Comparison of ENCODE assay signal across 8 mouse cellular contexts in the genomic region with DNA sequence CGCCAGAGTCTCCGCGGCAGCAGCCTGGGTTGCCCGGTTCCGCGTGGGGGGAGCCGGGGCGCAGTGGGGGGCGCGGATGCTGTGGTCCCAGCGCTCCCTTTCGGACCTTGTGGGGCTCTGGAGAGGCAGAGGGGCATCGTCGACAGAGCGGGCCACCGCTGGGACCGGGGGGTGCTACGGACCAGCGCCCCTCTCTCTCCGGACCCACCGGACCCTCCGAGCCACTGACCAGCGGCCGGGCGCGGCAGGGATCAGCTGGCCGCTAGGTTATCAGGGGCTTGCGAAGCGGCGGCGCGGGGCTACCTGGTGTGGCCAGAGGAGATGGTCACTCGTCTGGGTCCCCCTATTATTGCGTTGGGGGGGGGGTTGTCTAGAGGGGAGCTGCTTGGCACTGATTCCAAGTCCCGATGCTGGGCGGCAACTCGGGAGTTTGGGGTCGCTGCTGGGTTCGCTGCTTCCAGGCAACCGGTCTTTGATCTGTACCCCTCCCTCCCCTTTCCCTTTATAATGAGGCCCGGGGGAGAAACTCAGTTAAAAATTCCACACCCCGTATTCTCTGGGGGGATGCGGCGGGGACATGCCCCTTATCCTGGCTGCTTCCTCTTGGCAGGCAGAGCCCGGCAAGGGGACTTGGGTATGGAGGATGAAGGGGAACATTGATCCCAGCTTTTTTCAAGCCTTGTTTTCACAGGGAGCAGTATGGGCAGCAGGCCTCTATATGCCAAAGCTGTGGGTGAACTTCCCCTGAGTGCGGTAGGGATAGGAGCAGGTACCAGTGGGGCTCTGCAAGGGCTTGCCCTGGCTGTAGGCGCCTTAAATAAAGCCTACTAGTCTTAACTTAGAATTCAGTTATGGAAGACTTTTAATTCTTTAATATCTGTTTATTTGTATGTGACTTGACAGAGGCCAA. TPM values are rescaled to one million over a fixed set of nuclear protein-coding genes. Genes with fewer than 3 reads are reported as not detected.
A peak's percentile ranks its signal among the peaks of the same experiment; 100 is the strongest.
DNase-seq lines count a peak whose midpoint lies in the region; ATAC-seq and TF ChIP-seq lines count a peak whose summit lies in the region.

No protein-coding gene starts in this region.

- no peak for TF ChIP-seq POLR2A in small intestine, adult 2 months (IDR thresholded peaks at IDR 0.05; ENCODE audit: low read depth, low read length)

- no peaks in the 10 kb centered on the region for H3K36me3 ChIP-seq in kidney, embryonic 16.5 days (ENCODE audit: insufficient read depth, low read length)
- H3K36me3 ChIP-seq in limb, embryonic 13.5 days, result no peaks in the 10 kb centered on the region
- H3K36me3 ChIP-seq in small intestine, adult 2 months (ENCODE audit: control insufficient read depth, insufficient read depth, low read length), result no peaks in the 10 kb centered on the region

- peak; percentile 8 for ATAC-seq in kidney, embryonic 16.5 days (ENCODE audit: low FRiP score, low TSS enrichment)
- no peak; the same call in 1 of the 2 replicates for ATAC-seq in limb, embryonic 13.5 days (ENCODE audit: low FRiP score, low read depth)

- no peak for TF ChIP-seq CTCF in small intestine, adult 2 months (IDR thresholded peaks at IDR 0.05; ENCODE audit: extremely low read depth, insufficient read length, insufficient replicate concordance, low read depth, low read length)

- peak overlapping the region; percentile 93 for H3K4me2 ChIP-seq in kidney, embryonic 16.5 days (replicated peaks; ENCODE audit: low read depth, low read length)
- peak overlapping the region; percentile 97 for H3K4me2 ChIP-seq in limb, embryonic 13.5 days (replicated peaks)

- H3K9me3 ChIP-seq in kidney, embryonic 16.5 days (ENCODE audit: low read length), result no peaks in the 10 kb centered on the region; the same call in 1 of the 2 replicates
- H3K9me3 ChIP-seq in limb, embryonic 13.5 days, result peaks cover 1% of the 10 kb centered on the region; the same call in 1 of the 2 replicates

- peak overlapping the region; percentile 58 for H3K4me3 ChIP-seq in kidney, embryonic 16.5 days (ENCODE audit: low read length)
- peak overlapping the region; percentile 66 for H3K4me3 ChIP-seq in limb, embryonic 13.5 days
- H3K4me3 ChIP-seq in small intestine, adult 2 months (ENCODE audit: low read depth, low read length), result peak overlapping the region; percentile 47

- no peak for DNase-seq in kidney, postnatal 10 days
- peak; percentile 49 for DNase-seq in cerebellum, adult 8-10 months
- DNase-seq in forelimb bud, embryonic 11.5 days (ENCODE audit: low read depth, low spot score), result peak; percentile 5
- DNase-seq in right cerebral cortex, postnatal 36 days (ENCODE audit: low spot score in 2 of 2), result no peak
- DNase-seq in urinary bladder, postnatal 10 days (ENCODE audit: low spot score), result no peak

- H3K27me3 ChIP-seq in kidney, embryonic 16.5 days (ENCODE audit: insufficient read depth, low read length), result peaks cover 40% of the 10 kb centered on the region
- peaks cover 50% of the 10 kb centered on the region for H3K27me3 ChIP-seq in limb, embryonic 13.5 days
- H3K27me3 ChIP-seq in small intestine, adult 2 months (ENCODE audit: control insufficient read depth, insufficient read depth, low read length), result peaks cover 8% of the 10 kb centered on the region

- no peak overlapping the region for H3K27ac ChIP-seq in kidney, embryonic 16.5 days (ENCODE audit: low read length)
- no peak overlapping the region for H3K27ac ChIP-seq in limb, embryonic 13.5 days
- H3K27ac ChIP-seq in small intestine, adult 2 months (ENCODE audit: insufficient read depth, low read depth, low read length), result no peak overlapping the region

- peak overlapping the region; percentile 68 for H3K9ac ChIP-seq in kidney, embryonic 16.5 days (replicated peaks; ENCODE audit: low read length)
- peak overlapping the region; percentile 77 for H3K9ac ChIP-seq in limb, embryonic 13.5 days

- H3K4me1 ChIP-seq in kidney, embryonic 16.5 days (ENCODE audit: insufficient read depth, low read length), result peaks cover 7% of the 10 kb centered on the region
- peaks cover 12% of the 10 kb centered on the region for H3K4me1 ChIP-seq in limb, embryonic 13.5 days
- no peaks in the 10 kb centered on the region for H3K4me1 ChIP-seq in small intestine, adult 2 months (ENCODE audit: control insufficient read depth, insufficient read depth, insufficient read length, low read length)

- WGBS in kidney, embryonic 16.5 days, result 3% methylated on average over 36 of the region's 47 CpGs
- under 1% methylated on average over 45 of the region's 47 CpGs for WGBS in limb, embryonic 13.5 days
- WGBS in small intestine, adult 2 months, result 8% methylated on average over 47 of the region's 47 CpGs

RNA-seq across cellular contexts. Expression of a gene that starts 1.0 kb away (rescaled TPM):
- 3.1 and 3.2 TPM in 2 replicates for polyA plus RNA-seq in kidney, embryonic 16.5 days (2015; fragmentation: Nextera tagmentation; extraction: Ambion mirVana)
- 8.6 and 9.1 TPM in 2 replicates for polyA plus RNA-seq in limb, embryonic 13.5 days (2015; fragmentation: Nextera tagmentation; extraction: Ambion mirVana)
- polyA plus RNA-seq in small intestine, adult 2 months (2012; rRNA removed), result 0.99 and 3.0 TPM in 2 replicates

Comparison
In these comparisons a context has a peak if more than half of its experiments do, and no peak if none do; other contexts are left out.
1. DNase-seq: peak in cerebellum, adult 8-10 months (single experiment) and forelimb bud, embryonic 11.5 days (single experiment); none in kidney, postnatal 10 days (single experiment), right cerebral cortex, postnatal 36 days (0 of 2) and urinary bladder, postnatal 10 days (single experiment).
2. Peak in every context shown above with its lines, with median percentiles within 50 percentile points of each other: H3K4me3 ChIP-seq.